Mouse (Mus musculus): Measurements from ENCODE around the gene Osgepl1. TPM values are rescaled to one million over a fixed set of nuclear protein-coding genes. Genes with fewer than 3 reads are reported as not detected.

Gene Osgepl1
- polyA plus RNA-seq, 1 experiment from 2014 or later, result 21.5 TPM

Other genes with a start within 250 kb of the Osgepl1 start
- gene 1700019A02Rik, start 126.0 kb upstream of the Osgepl1 start, polyA plus RNA-seq (2015; fragmentation: Nextera tagmentation; extraction: Ambion mirVana), result not detected in 2 replicates
- gene Pms1, start 16.6 kb upstream of the Osgepl1 start, polyA plus RNA-seq (2015; fragmentation: Nextera tagmentation; extraction: Ambion mirVana), result 13.2 and 14.1 TPM in 2 replicates
- gene Ormdl1, start 16.5 kb upstream of the Osgepl1 start, polyA plus RNA-seq (2015; fragmentation: Nextera tagmentation; extraction: Ambion mirVana), result 42.1 and 45.3 TPM in 2 replicates
- not detected in 2 replicates for gene Gm28778, start 16.5 kb upstream of the Osgepl1 start, polyA plus RNA-seq (2015; fragmentation: Nextera tagmentation; extraction: Ambion mirVana)
- 2.0 TPM in 1 of 2 replicates, not detected in the other for gene Asdurf, start 39.0 kb downstream of the Osgepl1 start, polyA plus RNA-seq (2015; fragmentation: Nextera tagmentation; extraction: Ambion mirVana)
- 0.74 and 0.84 TPM in 2 replicates for gene Gm28551, start 39.0 kb downstream of the Osgepl1 start, polyA plus RNA-seq (2015; fragmentation: Nextera tagmentation; extraction: Ambion mirVana)
- 67.5 and 67.6 TPM in 2 replicates for gene Asnsd1, start 39.1 kb downstream of the Osgepl1 start, polyA plus RNA-seq (2015; fragmentation: Nextera tagmentation; extraction: Ambion mirVana)

Data from stomach, embryonic 16.5 days (tissue).